Mouse (Mus musculus): Measurements from ENCODE around the gene Bcl2l1.
A peak's percentile ranks its signal among the peaks of the same experiment; 100 is the strongest.

The Bcl2l1 gene

GRCm38 (mm10) chr2:152737306-152738221 lies 94.0 kb downstream of the Bcl2l1 start:
- no peak for DNase-seq (ENCODE audit: low spot score)

DNA sequence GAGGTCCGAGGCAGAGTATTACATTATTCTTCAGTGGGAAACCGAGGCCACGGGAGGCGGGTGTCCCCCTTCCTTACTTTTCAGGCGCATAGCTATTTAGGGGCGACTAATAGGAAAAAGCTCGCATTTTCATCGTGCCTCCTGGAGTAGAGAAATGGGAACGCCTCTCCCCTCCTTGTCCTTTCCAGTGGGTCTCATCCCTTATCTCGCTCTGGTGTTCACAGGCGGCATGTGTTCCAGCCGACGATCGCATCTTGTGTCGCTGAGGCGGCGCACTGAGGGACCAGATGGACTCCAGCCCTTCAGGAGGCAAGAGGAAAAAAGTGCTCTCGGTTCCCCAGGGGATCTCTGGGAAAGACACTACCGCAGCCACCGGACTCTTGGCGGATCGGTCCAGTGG lies 94.8 kb downstream of the Bcl2l1 start:
- no peak for DNase-seq (ENCODE audit: low spot score)

- peak; percentile 87 for DNase-seq (ENCODE audit: low spot score)
Observed at GRCm38 (mm10) chr2:152736090-152736601, 95.4 kb downstream of the Bcl2l1 start, which contains the start of gene Id1. Gene Id1, plus strand, starts transcription at chr2:152736251.

GRCm38 (mm10) chr2:152734984-152735383 lies 96.5 kb downstream of the Bcl2l1 start:
- peak; percentile 90 for DNase-seq (ENCODE audit: low spot score)

DNA sequence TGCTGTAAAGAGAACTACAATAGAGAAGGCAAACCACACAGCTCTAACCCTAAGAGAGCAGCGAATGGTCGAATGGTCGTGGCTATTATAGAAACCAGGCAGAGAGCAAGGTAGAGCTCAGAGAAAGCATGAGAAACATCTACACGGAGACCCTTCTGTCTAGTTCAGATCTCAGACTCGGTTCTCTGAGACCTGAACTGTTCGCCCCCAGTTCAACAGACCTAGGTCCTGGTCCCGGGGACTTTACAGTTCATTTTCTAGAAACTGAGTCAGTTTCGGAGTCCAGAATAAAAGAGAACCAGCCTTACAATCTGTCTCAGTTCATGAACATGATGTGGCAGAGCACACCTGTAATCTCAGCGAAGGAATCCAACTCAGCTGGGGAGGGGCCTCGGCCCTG lies 97.0 kb downstream of the Bcl2l1 start:
- no peak for DNase-seq (ENCODE audit: low spot score)

- DNase-seq (ENCODE audit: low spot score), result no peak
Observed at GRCm38 (mm10) chr2:152733201-152733600, 98.3 kb downstream of the Bcl2l1 start.

Data from testis, postnatal 14 days (tissue).